Mouse (Mus musculus): Measurements from ENCODE around the gene Lgals12. TPM values are rescaled to one million over a fixed set of nuclear protein-coding genes. Genes with fewer than 3 reads are reported as not detected.
A peak's percentile ranks its signal among the peaks of the same experiment; 100 is the strongest.

Gene Lgals12
- total and polyA plus RNA-seq, 3 experiments = 0.34 to 4.0 (median 1.2) TPM

GRCm38 (mm10) chr19:7564457-7564856, 42.5 kb downstream of the Lgals12 start:
- DNase-seq = no peak
- Histone ChIP-seq H3K4me1 (ENCODE audit: control insufficient read depth, insufficient read depth, low read length) (peaks cover 11% of the 10 kb centered on the region), H3K27ac (no peak overlapping the region), H3K27me3 (ENCODE audit: control insufficient read depth, insufficient read depth, low read length) (no peaks in the 10 kb centered on the region), H3K9ac (ENCODE audit: low read depth, low read length) (no peak overlapping the region), H3K36me3 (ENCODE audit: control insufficient read depth, insufficient read depth, low read length) (peaks cover 11% of the 10 kb centered on the region), H3K79me2 (replicated peaks; ENCODE audit: control insufficient read depth, insufficient read depth, low read length) (no peaks in the 10 kb centered on the region), H3K4me3 (no peak overlapping the region)
- 88% methylated on average over 1 of the region's 1 CpGs for WGBS
- intact Hi-C loops (cut with DNase I) = no loop called here
- no peak for TF ChIP-seq CTCF (IDR thresholded peaks at IDR 0.05)
- TF ChIP-seq EP300 (IDR thresholded peaks at IDR 0.05; ENCODE audit: insufficient read depth, low read depth, low read length) = no peak
- TF ChIP-seq POLR2A (IDR thresholded peaks at IDR 0.05; ENCODE audit: insufficient read depth, low read depth, low read length) = no peak

- 87% methylated on average over 2 of the region's 2 CpGs for WGBS
- Histone ChIP-seq H3K27me3 (ENCODE audit: control insufficient read depth, insufficient read depth, low read length) (no peaks in the 10 kb centered on the region), H3K27ac (no peak overlapping the region), H3K4me1 (ENCODE audit: control insufficient read depth, insufficient read depth, low read length) (peaks cover 11% of the 10 kb centered on the region), H3K9ac (ENCODE audit: low read depth, low read length) (no peak overlapping the region), H3K4me3 (no peak overlapping the region), H3K79me2 (replicated peaks; ENCODE audit: control insufficient read depth, insufficient read depth, low read length) (no peaks in the 10 kb centered on the region), H3K36me3 (ENCODE audit: control insufficient read depth, insufficient read depth, low read length) (peaks cover 12% of the 10 kb centered on the region)
- TF ChIP-seq EP300 (IDR thresholded peaks at IDR 0.05; ENCODE audit: insufficient read depth, low read depth, low read length) (no peak), CTCF (IDR thresholded peaks at IDR 0.05) (no peak), POLR2A (IDR thresholded peaks at IDR 0.05; ENCODE audit: insufficient read depth, low read depth, low read length) (no peak)
- intact Hi-C loops (cut with DNase I) = no loop called here
- no peak for DNase-seq
Measured at GRCm38 (mm10) chr19:7563676-7564075, 43.3 kb downstream of the Lgals12 start.

- WGBS = 56% methylated on average over 10 of the region's 10 CpGs
- peak overlapping the region; percentile 49 for H3K27ac ChIP-seq
- peaks cover 7% of the 10 kb centered on the region for H3K4me1 ChIP-seq (ENCODE audit: control insufficient read depth, insufficient read depth, low read length)
- H3K9ac ChIP-seq (ENCODE audit: low read depth, low read length) = no peak overlapping the region
- H3K4me3 ChIP-seq = peak overlapping the region; percentile 16; the same call in 1 of the 2 replicates
- H3K27me3 ChIP-seq (ENCODE audit: control insufficient read depth, insufficient read depth, low read length) = no peaks in the 10 kb centered on the region
- no peak for TF ChIP-seq POLR2A (IDR thresholded peaks at IDR 0.05; ENCODE audit: insufficient read depth, low read depth, low read length)
- TF ChIP-seq CTCF (IDR thresholded peaks at IDR 0.05) = no peak
- TF ChIP-seq EP300 (IDR thresholded peaks at IDR 0.05; ENCODE audit: insufficient read depth, low read depth, low read length) = no peak
- H3K36me3 ChIP-seq (ENCODE audit: control insufficient read depth, insufficient read depth, low read length) = peaks cover 6% of the 10 kb centered on the region; the same call in 1 of the 2 replicates
- H3K79me2 ChIP-seq (replicated peaks; ENCODE audit: control insufficient read depth, insufficient read depth, low read length) = no peaks in the 10 kb centered on the region
- DNase-seq = no peak
- intact Hi-C loops (cut with DNase I) = no loop called here
Measured at GRCm38 (mm10) chr19:7562601-7563129, 44.3 kb downstream of the Lgals12 start.

GRCm38 (mm10) chr19:7561456-7561855, 45.5 kb downstream of the Lgals12 start:
- Histone ChIP-seq H3K4me3 (no peak overlapping the region), H3K36me3 (ENCODE audit: control insufficient read depth, insufficient read depth, low read length) (peaks cover 6% of the 10 kb centered on the region; the same call in 1 of the 2 replicates), H3K4me1 (ENCODE audit: control insufficient read depth, insufficient read depth, low read length) (peaks cover 6% of the 10 kb centered on the region), H3K27ac (no peak overlapping the region; the same call in 1 of the 2 replicates), H3K79me2 (replicated peaks; ENCODE audit: control insufficient read depth, insufficient read depth, low read length) (no peaks in the 10 kb centered on the region), H3K9ac (ENCODE audit: low read depth, low read length) (no peak overlapping the region), H3K27me3 (ENCODE audit: control insufficient read depth, insufficient read depth, low read length) (no peaks in the 10 kb centered on the region)
- intact Hi-C loops (cut with DNase I) = no loop called here
- TF ChIP-seq CTCF (IDR thresholded peaks at IDR 0.05) = no peak
- TF ChIP-seq EP300 (IDR thresholded peaks at IDR 0.05; ENCODE audit: insufficient read depth, low read depth, low read length) = no peak
- no peak for TF ChIP-seq POLR2A (IDR thresholded peaks at IDR 0.05; ENCODE audit: insufficient read depth, low read depth, low read length)
- no peak for DNase-seq
- 72% methylated on average over 3 of the region's 3 CpGs for WGBS

- no peak overlapping the region for H3K9ac ChIP-seq (ENCODE audit: low read depth, low read length)
- peaks cover 6% of the 10 kb centered on the region for H3K4me1 ChIP-seq (ENCODE audit: control insufficient read depth, insufficient read depth, low read length)
- no peaks in the 10 kb centered on the region for H3K79me2 ChIP-seq (replicated peaks; ENCODE audit: control insufficient read depth, insufficient read depth, low read length)
- WGBS = 74% methylated on average over 4 of the region's 4 CpGs
- H3K4me3 ChIP-seq = no peak overlapping the region
- DNase-seq = no peak
- intact Hi-C loops (cut with DNase I) = no loop called here
- H3K27me3 ChIP-seq (ENCODE audit: control insufficient read depth, insufficient read depth, low read length) = no peaks in the 10 kb centered on the region
- H3K27ac ChIP-seq = no peak overlapping the region
- no peak for TF ChIP-seq CTCF (IDR thresholded peaks at IDR 0.05)
- no peak for TF ChIP-seq POLR2A (IDR thresholded peaks at IDR 0.05; ENCODE audit: insufficient read depth, low read depth, low read length)
- TF ChIP-seq EP300 (IDR thresholded peaks at IDR 0.05; ENCODE audit: insufficient read depth, low read depth, low read length) = no peak
- H3K36me3 ChIP-seq (ENCODE audit: control insufficient read depth, insufficient read depth, low read length) = peaks cover 6% of the 10 kb centered on the region; the same call in 1 of the 2 replicates
Measured at GRCm38 (mm10) chr19:7559986-7560385, 47.0 kb downstream of the Lgals12 start.

GRCm38 (mm10) chr19:7558675-7559074, 48.3 kb downstream of the Lgals12 start:
- Histone ChIP-seq H3K4me3 (peak overlapping the region; percentile 78), H3K79me2 (replicated peaks; ENCODE audit: control insufficient read depth, insufficient read depth, low read length) (no peaks in the 10 kb centered on the region), H3K9ac (ENCODE audit: low read depth, low read length) (peak overlapping the region; percentile 78), H3K36me3 (ENCODE audit: control insufficient read depth, insufficient read depth, low read length) (peaks cover 4% of the 10 kb centered on the region; the same call in 1 of the 2 replicates), H3K27me3 (ENCODE audit: control insufficient read depth, insufficient read depth, low read length) (no peaks in the 10 kb centered on the region), H3K4me1 (ENCODE audit: control insufficient read depth, insufficient read depth, low read length) (peaks cover 6% of the 10 kb centered on the region), H3K27ac (peak overlapping the region; percentile 93)
- no peak for DNase-seq
- intact Hi-C loops (cut with DNase I) = loop anchor here (1.0 kb wide), 1 partner anchor 30 kb away; no protein-coding TSS in a partner anchor
- WGBS = 41% methylated on average over 4 of the region's 4 CpGs
- TF ChIP-seq EP300 (IDR thresholded peaks at IDR 0.05; ENCODE audit: insufficient read depth, low read depth, low read length) (no peak), POLR2A (IDR thresholded peaks at IDR 0.05; ENCODE audit: insufficient read depth, low read depth, low read length) (no peak), CTCF (IDR thresholded peaks at IDR 0.05) (no peak)

Data from heart, adult 2 months (tissue).